Mouse (Mus musculus) erythroblast, embryonic 14.5 days (primary cell): ENCODE measurements around the gene Fgfr2.

Source experiments
- GATA1 ChIP-seq: IDR thresholded peaks from 2 replicates; pipeline ENCODE4 v1.6.1; 2012; ENCODE audit warnings: low read length, inconsistent platforms, mixed read lengths
- TAL1 ChIP-seq: IDR thresholded peaks from 3 replicates; pipeline ENCODE4 v1.6.1; 2012; ENCODE audit warnings: low read length, inconsistent platforms, mixed read lengths

DNA sequence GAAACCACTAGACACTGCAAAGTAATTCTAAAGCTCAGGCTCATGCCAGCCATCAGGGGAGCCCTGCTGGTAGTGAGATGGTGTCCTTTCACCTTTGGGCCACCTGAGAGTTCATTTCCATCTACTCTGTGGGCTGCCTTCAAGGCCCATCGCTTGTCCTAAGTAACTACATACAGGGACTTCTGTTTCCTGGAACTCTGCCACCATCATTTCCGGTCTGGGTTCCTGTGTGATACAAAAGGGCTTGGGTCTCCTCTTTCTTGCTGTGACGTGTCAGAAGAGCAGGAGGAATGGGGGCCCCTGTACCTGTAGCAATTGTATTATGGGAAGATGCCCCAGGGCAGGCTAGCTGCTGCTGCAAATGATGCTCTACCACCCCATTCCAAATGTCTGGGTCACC, 884.2 kb downstream of the Fgfr2 start:
- no peak for TF ChIP-seq GATA1
- TF ChIP-seq TAL1: no peak
